Mouse (Mus musculus): ENCODE measurements around the gene Osbp2.
"Not testable (repeated sequence)": the region's sequence is repeated elsewhere in the genome, so short reads cannot be mapped to it uniquely, and the experiment has no call there.

Gene Osbp2

DNA sequence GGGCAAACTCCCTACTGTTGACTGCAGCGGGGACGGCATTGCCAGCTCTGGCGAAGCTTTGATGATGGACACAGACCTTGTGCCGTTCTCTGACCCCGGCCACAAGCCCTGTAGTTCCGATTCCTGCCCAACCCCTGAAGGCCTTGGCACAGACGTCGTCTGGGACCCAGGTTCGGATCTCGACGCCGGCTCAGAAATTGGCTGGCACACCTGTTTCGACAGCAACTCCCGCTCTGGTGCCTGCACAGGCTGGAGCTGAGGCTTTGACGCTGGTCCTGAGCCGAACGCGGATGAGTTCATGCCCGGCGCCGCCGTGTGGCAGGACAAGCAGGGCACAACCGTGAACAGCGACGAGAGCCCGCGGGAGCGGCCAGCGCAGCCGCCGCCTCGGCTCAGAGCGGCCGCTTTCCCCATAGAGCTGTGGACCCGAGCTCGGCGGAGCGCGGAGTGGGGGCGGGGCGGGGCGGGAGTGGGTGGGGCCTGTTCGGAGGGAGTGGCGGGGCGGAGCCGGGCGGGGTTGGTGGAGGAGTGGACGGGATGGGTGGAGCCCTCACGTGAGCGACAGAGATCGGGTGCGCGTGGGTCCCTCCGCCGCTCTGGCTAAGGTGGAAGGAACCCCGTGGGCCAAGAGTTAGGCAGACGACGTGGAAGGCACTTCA is at the start of gene Osbp2:
Osbp2 (minus strand) TSS at position 450 of the 659 bp plus-strand sequence.
- peak; percentile 73 for DNase-seq (ENCODE audit: low read depth)

DNA sequence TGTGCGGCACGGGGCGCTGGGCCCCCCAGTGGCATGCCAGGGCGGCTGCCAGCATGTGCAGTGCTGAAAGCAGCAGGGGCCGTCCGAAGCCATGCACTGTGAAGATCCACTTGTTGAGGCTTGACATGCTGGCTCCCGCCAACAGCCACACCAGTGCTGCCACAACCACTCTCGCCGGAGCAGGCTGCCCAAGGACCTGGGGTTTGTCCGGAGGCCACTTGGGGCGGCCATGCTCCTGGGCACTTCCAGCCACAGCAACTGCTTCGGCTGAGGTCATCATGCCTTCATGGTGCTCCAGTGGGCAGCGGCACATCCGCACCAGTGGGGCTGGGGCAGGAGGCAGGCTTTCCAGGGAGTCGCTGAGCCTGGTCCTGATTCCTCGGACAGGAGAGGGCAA is 49.2 kb upstream of the Osbp2 start:
- no peak for DNase-seq (ENCODE audit: low read depth)

DNA sequence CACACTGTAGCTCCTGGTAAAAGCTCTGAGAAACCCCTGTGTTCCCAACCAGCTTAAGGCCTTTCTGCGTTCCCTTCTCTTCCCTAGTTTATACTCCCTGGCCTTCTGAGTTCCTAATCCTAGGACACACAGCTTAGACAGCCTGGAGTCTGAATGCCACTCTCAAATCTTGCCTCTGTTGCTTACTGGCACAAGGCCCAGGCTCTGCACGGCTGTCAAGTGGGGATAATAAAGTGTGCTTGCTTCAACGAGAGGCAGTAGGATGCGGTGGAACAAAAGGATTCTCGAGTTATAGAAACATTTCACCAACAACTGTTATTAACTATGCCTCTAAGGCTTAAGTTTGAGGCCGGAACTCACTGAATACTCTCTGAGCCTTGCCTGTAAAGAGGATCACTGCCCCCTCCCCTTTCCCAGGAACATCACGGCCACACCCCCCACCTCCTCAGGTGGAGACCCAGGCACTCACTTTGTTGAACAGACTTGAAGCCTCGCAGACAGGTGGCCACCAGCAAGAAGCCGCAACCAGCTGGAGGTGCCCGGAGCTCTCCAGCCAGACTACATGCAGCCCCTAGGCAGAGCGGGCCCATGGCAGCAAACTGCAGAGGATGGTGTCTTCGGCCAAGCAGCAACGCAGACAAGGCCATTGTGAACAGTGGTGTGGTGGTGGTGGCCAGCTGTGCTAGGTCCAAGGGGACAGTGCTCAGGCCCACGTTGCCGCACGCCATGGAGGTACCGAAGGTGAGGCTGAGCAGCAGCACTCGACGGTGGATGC is 48.6 kb upstream of the Osbp2 start:
- DNase-seq (ENCODE audit: low read depth) = no peak

DNA sequence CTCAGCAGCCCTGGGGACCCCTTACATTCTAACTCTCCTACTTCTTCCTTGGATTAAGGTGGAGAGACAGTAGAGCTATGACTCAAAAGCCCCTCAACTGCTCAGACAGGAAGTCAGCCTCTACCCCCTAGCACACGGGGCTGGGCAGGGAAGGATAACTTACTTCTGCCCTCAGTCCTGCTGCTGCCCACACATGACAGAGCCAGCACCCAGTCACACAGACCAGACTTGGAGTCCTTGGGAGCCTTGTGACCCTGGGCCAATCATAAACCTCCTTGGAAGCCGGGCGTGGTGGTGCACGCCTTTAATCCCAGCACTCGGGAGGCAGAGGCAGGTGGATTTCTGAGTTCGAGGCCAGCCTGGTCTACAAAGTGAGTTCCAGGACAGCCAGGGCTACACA is 47.7 kb upstream of the Osbp2 start:
- DNase-seq (ENCODE audit: low read depth) = not testable (repeated sequence)

- no peak for DNase-seq (ENCODE audit: low read depth)
Observed at GRCm38 (mm10) chr11:3910513-3911310, 47.0 kb upstream of the Osbp2 start.

DNA sequence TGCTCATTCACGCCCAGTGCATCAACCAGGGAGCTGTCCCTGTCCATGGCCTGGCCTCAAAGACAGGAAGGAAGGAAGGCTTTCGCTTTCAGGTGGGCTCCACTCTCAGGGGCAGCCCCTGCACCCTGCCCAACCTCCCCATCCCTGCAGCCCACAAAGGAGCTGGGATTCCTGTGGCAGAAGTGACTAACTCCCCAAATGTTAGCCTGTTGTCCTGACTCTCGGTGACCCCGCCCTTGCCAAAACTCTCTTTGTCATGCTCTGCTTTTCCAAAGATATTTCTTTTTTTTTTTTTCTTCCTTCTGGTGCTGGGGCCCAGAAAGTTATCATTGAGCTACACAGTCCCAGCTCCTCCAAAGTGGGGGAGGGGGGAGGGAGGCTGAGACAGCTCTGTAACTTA is 45.5 kb upstream of the Osbp2 start:
- no peak for DNase-seq (ENCODE audit: low read depth)

GRCm38 (mm10) chr11:3905446-3905845 is 41.7 kb upstream of the Osbp2 start:
- DNase-seq (ENCODE audit: low read depth) = no peak

GRCm38 (mm10) chr11:3904673-3905072 is 41.0 kb upstream of the Osbp2 start:
- DNase-seq (ENCODE audit: low read depth) = no peak

DNA sequence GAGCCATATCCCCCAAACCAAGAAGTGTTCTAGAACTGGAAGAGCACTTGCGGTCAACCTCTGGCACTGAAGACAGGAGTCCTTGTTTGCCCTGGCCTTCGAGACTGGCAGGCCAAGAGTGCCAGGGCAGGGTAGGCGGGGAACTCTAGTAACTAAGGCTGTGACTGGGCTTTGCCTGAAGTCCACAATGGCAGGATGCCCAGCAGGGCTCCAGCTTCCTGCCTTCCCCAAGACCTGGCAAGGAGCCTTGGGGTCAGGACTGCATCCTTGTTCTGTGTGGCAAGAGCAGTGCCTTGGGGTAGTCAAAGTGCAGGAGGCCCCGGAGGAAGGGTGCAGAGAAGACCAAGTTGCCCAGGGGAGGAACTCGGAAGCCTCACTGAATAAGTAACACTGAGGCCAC is 39.3 kb upstream of the Osbp2 start:
- no peak for DNase-seq (ENCODE audit: low read depth)

GRCm38 (mm10) chr11:3902516-3902915 is 38.8 kb upstream of the Osbp2 start:
- DNase-seq (ENCODE audit: low read depth) = no peak

- no peak for DNase-seq (ENCODE audit: low read depth)
Observed at GRCm38 (mm10) chr11:3900296-3900695, 36.6 kb upstream of the Osbp2 start.

DNA sequence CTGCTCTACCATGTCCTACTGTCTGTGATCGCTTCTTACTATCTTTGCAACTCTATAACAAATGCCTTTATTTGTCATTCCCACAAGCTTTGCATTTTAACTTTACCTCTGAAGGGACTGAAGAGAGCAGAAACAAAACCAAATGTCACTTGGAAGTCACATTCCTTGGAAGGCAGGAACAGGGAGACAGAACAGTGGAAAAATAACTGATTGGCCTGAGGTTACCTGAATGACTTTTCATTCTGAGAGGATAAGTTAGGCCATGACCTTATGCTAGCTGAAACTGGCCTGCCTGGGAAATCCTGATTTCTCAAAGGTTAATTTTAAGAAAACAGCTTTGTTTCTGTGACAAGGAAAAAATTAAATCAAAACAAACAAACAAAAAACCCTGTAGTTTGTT is 32.2 kb upstream of the Osbp2 start:
- DNase-seq (ENCODE audit: low read depth) = no peak

DNA sequence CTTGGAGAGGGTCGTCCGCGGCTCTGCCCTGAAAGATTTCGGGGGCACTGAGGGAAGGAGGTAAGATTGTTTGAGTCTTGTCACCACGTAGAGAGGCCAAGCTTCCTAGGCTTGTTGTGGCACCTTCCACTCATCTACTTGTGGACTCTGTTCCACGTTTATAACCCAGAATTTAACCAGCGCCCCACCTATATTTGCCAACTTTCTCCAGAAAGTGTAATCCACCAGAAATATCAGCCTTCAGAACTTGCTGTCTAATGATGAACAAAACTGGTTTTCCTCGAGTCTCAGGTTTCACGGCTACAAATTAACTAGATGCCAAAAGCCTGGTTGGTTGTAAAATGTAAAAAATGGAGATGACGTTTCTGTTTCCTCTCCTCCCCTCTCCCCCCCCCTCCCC is 31.8 kb upstream of the Osbp2 start:
- peak; percentile 62 for DNase-seq (ENCODE audit: low read depth)

GRCm38 (mm10) chr11:3894406-3895281 is 30.9 kb upstream of the Osbp2 start, which contains the start of the genes 4921536K21Rik and Dusp18:
Gene 4921536K21Rik (minus strand): TSS chr11:3895098.
Gene Dusp18 (plus strand): TSS chr11:3895240.
- peak; percentile 94 for DNase-seq (ENCODE audit: low read depth)

- DNase-seq (ENCODE audit: low read depth) = no peak
Observed at GRCm38 (mm10) chr11:3893970-3894369, 30.3 kb upstream of the Osbp2 start.

GRCm38 (mm10) chr11:3887331-3887730 is 23.6 kb upstream of the Osbp2 start:
- no peak for DNase-seq (ENCODE audit: low read depth)

- no peak for DNase-seq (ENCODE audit: low read depth)
Observed at GRCm38 (mm10) chr11:3883711-3884110, 20.0 kb upstream of the Osbp2 start.

DNA sequence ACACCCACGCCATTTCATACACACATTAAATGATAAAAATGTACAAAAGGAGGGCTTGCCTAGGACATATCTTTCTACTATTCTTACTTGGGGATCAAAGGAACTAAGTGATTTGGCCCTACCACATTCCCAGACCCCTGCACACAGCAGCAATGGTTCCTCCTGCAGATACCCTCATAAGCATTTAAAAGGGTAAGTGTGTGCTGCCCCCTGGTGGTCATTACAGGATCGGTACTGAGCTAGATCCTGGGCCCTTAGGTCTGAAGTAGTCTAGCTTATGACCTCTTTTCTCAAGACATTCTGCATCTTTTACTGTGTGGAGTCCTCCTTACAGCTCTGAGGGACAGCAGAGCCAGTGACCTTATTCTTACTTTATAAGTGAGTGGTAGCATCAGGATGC is 16.1 kb upstream of the Osbp2 start:
- DNase-seq (ENCODE audit: low read depth) = peak; percentile 85

GRCm38 (mm10) chr11:3878660-3879059 is 15.0 kb upstream of the Osbp2 start:
- DNase-seq (ENCODE audit: low read depth) = no peak

GRCm38 (mm10) chr11:3876419-3876818 is 12.7 kb upstream of the Osbp2 start:
- DNase-seq (ENCODE audit: low read depth) = no peak

DNA sequence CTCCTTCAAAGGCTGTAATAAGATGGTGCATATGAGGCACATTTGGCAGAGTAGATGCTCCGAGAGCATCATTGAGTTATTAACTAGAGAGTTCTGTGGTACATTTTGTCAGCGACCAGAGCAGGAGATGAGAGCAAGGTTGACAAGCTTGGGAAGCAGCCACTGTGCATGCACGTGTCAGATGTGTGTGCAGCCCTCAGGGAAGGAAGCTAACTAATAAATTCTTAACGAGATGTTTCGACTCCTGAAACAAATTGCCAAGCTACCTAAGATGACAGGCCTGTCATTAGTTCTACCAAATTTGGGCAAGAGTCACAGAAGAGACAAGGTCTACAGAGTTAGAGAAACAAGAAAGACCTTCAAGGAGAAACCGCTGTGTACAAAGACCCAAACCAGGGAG is 640 bp upstream of the Osbp2 start:
- DNase-seq (ENCODE audit: low read depth) = no peak
